Mouse (Mus musculus) intestine, postnatal 0 days (tissue): Measurements from ENCODE around the gene Rps6kl1. TPM values are rescaled to one million over a fixed set of nuclear protein-coding genes. Genes with fewer than 3 reads are reported as not detected.

Experiments used
- ATAC-seq: fragments of 200-750 bp; cut with Nextera tagmentation; 2 replicates; pipeline ENCODE4 v1.8.0; 2017; ENCODE audit warnings: mild to moderate bottlenecking, moderate TSS enrichment, moderate library complexity
- H3K27ac ChIP-seq: fragments of 300-500 bp; sonication (generic); 2 replicates; pipeline ENCODE4 v1.5.1; 2014; ENCODE audit warnings: mild to moderate bottlenecking, low read depth, low read length, moderate library complexity
- H3K27me3 ChIP-seq: fragments of 300-500 bp; sonication (generic); replicated peaks from 2 replicates; pipeline ENCODE4 v1.6.1; 2014; ENCODE audit warnings: low read length, mixed read lengths; ENCODE audit not compliant: control insufficient read depth, insufficient read depth
- H3K36me3 ChIP-seq: fragments of 300-500 bp; sonication (generic); 2 replicates; pipeline ENCODE4 v1.6.1; 2014; ENCODE audit warnings: mild to moderate bottlenecking, moderate library complexity; ENCODE audit not compliant: control insufficient read depth, insufficient read depth
- H3K4me1 ChIP-seq: fragments of 300-500 bp; sonication (generic); replicated peaks from 2 replicates; pipeline ENCODE4 v1.6.1; 2014; ENCODE audit warnings: antibody characterized with exemption, low read length, mixed read lengths; ENCODE audit not compliant: control insufficient read depth, insufficient read depth
- H3K4me2 ChIP-seq: fragments of 300-500 bp; sonication (generic); replicated peaks from 2 replicates; pipeline ENCODE4 v1.6.1; 2014; ENCODE audit warnings: low read depth, mild to moderate bottlenecking, moderate library complexity
- H3K4me3 ChIP-seq: fragments of 300-500 bp; sonication (generic); 2 replicates; pipeline ENCODE4 v1.5.1; 2014; ENCODE audit warnings: low read depth, low read length
- H3K9ac ChIP-seq: fragments of 300-500 bp; sonication (generic); 2 replicates; pipeline ENCODE4 v1.6.1; 2014; ENCODE audit warnings: mild to moderate bottlenecking, low read depth, low read length
- H3K9me3 ChIP-seq: fragments of 300-500 bp; sonication (generic); 2 replicates; pipeline ENCODE4 v1.6.1; 2016; ENCODE audit warnings: mixed run types; ENCODE audit not compliant: control insufficient read depth
- CTCF ChIP-seq: sonication (generic); IDR thresholded peaks from 2 replicates; pipeline ENCODE4 v1.5.1; 2016; ENCODE audit warnings: low read depth, mild to moderate bottlenecking, control low read depth, antibody characterized with exemption, moderate library complexity
- WGBS: fragments of 180-500 bp; shearing (Covaris S2); extraction: QIAGEN DNeasy Blood & Tissue Kit; methylation state at CpG from one replicate; pipeline ENCODE4 v1.1.7; 2014; 5-methylcytosine and 5-hydroxymethylcytosine counted together
- polyA plus RNA-seq: library from polyadenylated mRNA; unstranded; fragments of >200 nt; fragmentation: Nextera tagmentation; extraction: Ambion mirVana; gene quantifications from 2 replicates; pipeline ENCODE4 v1.2.1, GENCODE M21; 2015

Rps6kl1 gene
- polyA plus RNA-seq, 1 experiment from 2014 or later: 1.3 TPM

- no peak for ATAC-seq
- H3K36me3 ChIP-seq: peaks cover 1% of the 10 kb centered on the region; the same call in 1 of the 2 replicates
- no peaks in the 10 kb centered on the region for H3K27me3 ChIP-seq
- H3K4me3 ChIP-seq: no peak overlapping the region
- no peaks in the 10 kb centered on the region for H3K9me3 ChIP-seq
- WGBS: 66% methylated on average over 3 of the region's 3 CpGs
- H3K9ac ChIP-seq: no peak overlapping the region
- no peak overlapping the region for H3K4me2 ChIP-seq
- TF ChIP-seq CTCF: no peak
- no peaks in the 10 kb centered on the region for H3K4me1 ChIP-seq
- H3K27ac ChIP-seq: no peak overlapping the region
Observed at GRCm38 (mm10) chr12:85170948-85171307, 19.9 kb upstream of the Rps6kl1 start.

- no peak for ATAC-seq
- H3K36me3 ChIP-seq: peaks cover 4% of the 10 kb centered on the region; the same call in 1 of the 2 replicates
- no peak overlapping the region for H3K4me2 ChIP-seq
- H3K9ac ChIP-seq: no peak overlapping the region
- H3K4me3 ChIP-seq: no peak overlapping the region
- no peaks in the 10 kb centered on the region for H3K27me3 ChIP-seq
- no peaks in the 10 kb centered on the region for H3K4me1 ChIP-seq
- no peak overlapping the region for H3K27ac ChIP-seq
- TF ChIP-seq CTCF: no peak
- WGBS: 87% methylated on average over 11 of the region's 11 CpGs
- no peaks in the 10 kb centered on the region for H3K9me3 ChIP-seq
Observed at GRCm38 (mm10) chr12:85170284-85170947, 19.4 kb upstream of the Rps6kl1 start.

DNA sequence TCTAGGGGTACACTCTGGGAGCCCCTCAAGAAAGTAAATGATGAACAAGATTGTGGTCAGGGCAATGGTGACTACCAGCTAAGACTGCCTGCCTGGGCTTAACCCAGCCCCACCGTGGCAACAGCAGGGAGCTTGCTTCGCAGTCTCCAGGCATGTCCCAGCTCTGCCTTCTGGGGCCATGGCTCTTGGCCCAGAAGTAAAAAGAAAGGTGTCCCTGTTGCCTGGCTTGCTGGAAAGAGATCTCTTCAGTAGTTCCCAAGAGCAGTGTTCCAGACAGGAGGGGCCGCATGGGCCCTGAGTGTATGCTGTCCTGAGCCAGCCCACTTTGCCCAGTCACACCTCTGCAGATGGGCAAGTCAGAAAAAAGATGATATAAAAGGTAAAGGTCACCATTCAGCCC, 18.8 kb upstream of the Rps6kl1 start:
- no peaks in the 10 kb centered on the region for H3K9me3 ChIP-seq
- 74% methylated on average over 3 of the region's 3 CpGs for WGBS
- peak overlapping the region; percentile 49 for H3K4me2 ChIP-seq
- H3K27ac ChIP-seq: no peak overlapping the region
- H3K9ac ChIP-seq: no peak overlapping the region
- H3K27me3 ChIP-seq: no peaks in the 10 kb centered on the region
- ATAC-seq: no peak
- TF ChIP-seq CTCF: no peak
- H3K36me3 ChIP-seq: peaks cover 4% of the 10 kb centered on the region; the same call in 1 of the 2 replicates
- no peak overlapping the region for H3K4me3 ChIP-seq
- no peaks in the 10 kb centered on the region for H3K4me1 ChIP-seq

DNA sequence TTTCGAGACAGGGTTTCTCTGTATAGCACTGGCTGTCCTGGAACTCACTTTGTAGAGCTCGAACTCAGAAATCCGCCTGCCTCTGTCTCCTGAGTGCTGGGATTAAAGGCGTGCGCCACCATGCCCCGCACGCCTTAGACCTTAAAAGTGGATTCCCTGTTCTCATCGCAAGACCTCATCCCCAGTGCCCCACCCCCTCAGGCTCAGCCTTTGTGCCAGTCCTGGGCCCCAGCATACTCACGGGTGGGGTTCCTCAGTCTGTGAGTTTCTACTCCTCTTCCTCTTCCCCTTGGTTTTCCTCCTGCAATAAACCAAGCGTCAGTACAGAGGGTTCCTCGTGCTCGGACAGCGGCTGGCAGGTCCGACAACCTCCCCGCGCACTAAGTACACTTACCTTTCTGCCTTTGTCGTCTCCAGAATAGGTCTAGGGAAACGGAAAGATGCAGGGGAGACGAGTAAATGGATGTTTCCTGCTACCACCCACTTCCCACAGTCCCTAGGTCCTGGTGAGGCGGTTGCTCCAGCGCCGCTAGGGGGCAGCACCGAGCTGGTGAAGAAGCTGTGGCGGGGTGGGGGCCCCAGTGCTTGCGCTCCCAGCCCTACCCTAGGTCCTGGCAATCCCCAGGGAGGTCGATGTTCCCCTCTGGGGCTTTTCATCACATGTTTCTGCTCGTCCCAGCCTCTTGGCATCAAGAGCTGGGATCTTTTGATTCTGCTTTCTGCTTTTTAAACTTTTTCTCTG, 18.2 kb upstream of the Rps6kl1 start:
- peak overlapping the region; percentile 49 for H3K4me2 ChIP-seq
- peak; percentile 60 for ATAC-seq

GRCm38 (mm10) chr12:85166631-85167030, 15.6 kb upstream of the Rps6kl1 start:
- no peak overlapping the region for H3K9ac ChIP-seq
- H3K4me1 ChIP-seq: no peaks in the 10 kb centered on the region
- H3K36me3 ChIP-seq: peaks cover 4% of the 10 kb centered on the region; the same call in 1 of the 2 replicates
- no peak overlapping the region for H3K4me3 ChIP-seq
- H3K9me3 ChIP-seq: no peaks in the 10 kb centered on the region
- TF ChIP-seq CTCF: no peak
- 70% methylated on average over 9 of the region's 9 CpGs for WGBS
- no peak overlapping the region for H3K27ac ChIP-seq
- no peak overlapping the region for H3K4me2 ChIP-seq
- ATAC-seq: 0 out of 2 replicates have a peak, but pooled peaks have one; percentile 25
- no peaks in the 10 kb centered on the region for H3K27me3 ChIP-seq

More for the DNA sequence above, 18.2 kb upstream of the Rps6kl1 start:
- no peaks in the 10 kb centered on the region for H3K27me3 ChIP-seq
- 28% methylated on average over 27 of the region's 27 CpGs for WGBS
- no peaks in the 10 kb centered on the region for H3K4me1 ChIP-seq
- H3K27ac ChIP-seq: no peak overlapping the region
- H3K4me3 ChIP-seq: peak overlapping the region; percentile 22; the same call in 1 of the 2 replicates
- no peaks in the 10 kb centered on the region for H3K9me3 ChIP-seq
- peak; percentile 97 for TF ChIP-seq CTCF
- no peak overlapping the region for H3K9ac ChIP-seq
- peaks cover 4% of the 10 kb centered on the region; the same call in 1 of the 2 replicates for H3K36me3 ChIP-seq

DNA sequence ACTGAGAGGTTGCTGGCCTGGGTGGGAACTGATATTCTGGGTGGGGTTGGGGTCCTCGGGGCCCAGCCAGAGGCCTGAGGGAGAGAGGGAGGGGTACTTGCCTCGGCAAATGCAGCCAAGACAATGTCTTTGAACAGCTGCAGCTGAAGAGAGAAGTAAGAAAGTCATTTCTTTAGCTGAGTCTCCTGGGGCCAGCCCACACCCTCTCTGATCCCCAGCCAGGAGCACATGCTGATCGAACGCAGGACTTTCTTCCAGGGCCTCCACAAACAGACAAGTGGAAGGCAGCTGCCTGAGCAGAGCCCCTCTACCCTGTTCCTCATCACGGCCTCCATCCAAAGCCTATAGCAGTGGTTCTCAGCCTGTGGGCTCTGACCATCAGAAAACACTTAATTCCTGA, 13.9 kb upstream of the Rps6kl1 start:
- no peaks in the 10 kb centered on the region for H3K27me3 ChIP-seq
- H3K36me3 ChIP-seq: peaks cover 4% of the 10 kb centered on the region; the same call in 1 of the 2 replicates
- no peaks in the 10 kb centered on the region for H3K4me1 ChIP-seq
- ATAC-seq: no peak
- TF ChIP-seq CTCF: no peak
- H3K9ac ChIP-seq: no peak overlapping the region
- H3K9me3 ChIP-seq: no peaks in the 10 kb centered on the region
- no peak overlapping the region for H3K4me2 ChIP-seq
- 82% methylated on average over 5 of the region's 5 CpGs for WGBS
- H3K4me3 ChIP-seq: no peak overlapping the region
- no peak overlapping the region for H3K27ac ChIP-seq
